Mouse (Mus musculus) ES-E14 (cell line): ENCODE measurements around the gene Bsn. TPM values are rescaled to one million over a fixed set of nuclear protein-coding genes. Genes with fewer than 3 reads are reported as not detected.

Source experiments
- DNase-seq: peaks from one replicate; pipeline ENCODE4 v3.0.0-alpha.2; 2013; ENCODE audit warnings: low read depth, low spot score
- H3K27ac ChIP-seq: 2 replicates; pipeline ENCODE4 v1.5.1; 2012; ENCODE audit warnings: low read depth, mild to moderate bottlenecking, low read length, moderate library complexity, mixed read lengths; ENCODE audit not compliant: poor library complexity, insufficient read depth, severe bottlenecking
- H3K36me3 ChIP-seq: 2 replicates; pipeline ENCODE4 v1.6.1; 2012; ENCODE audit warnings: mild to moderate bottlenecking, low read length, moderate library complexity, mixed read lengths; ENCODE audit not compliant: control insufficient read depth, poor library complexity, insufficient read depth, severe bottlenecking
- H3K4me1 ChIP-seq, 2 experiments: fragments of 150-350 bp in 1 of 2; sonication (generic) in 1 of 2; 2 replicates each; pipeline ENCODE4 v1.6.1; 2012; ENCODE audit warnings: low read length in 2 of 2, mild to moderate bottlenecking in 1 of 2, mixed read lengths in 1 of 2; ENCODE audit not compliant: control insufficient read depth in 2 of 2, insufficient read depth in 2 of 2, poor library complexity in 1 of 2
- H3K4me3 ChIP-seq, 2 experiments: fragments of 150-350 bp in 1 of 2; sonication (generic) in 1 of 2; 2 replicates each; pipeline ENCODE4 v1.5.1; 2012; ENCODE audit warnings: low read length in 2 of 2, low read depth in 1 of 2, mild to moderate bottlenecking in 1 of 2, mixed read lengths in 1 of 2; ENCODE audit not compliant: insufficient read depth in 1 of 2, poor library complexity in 1 of 2, severe bottlenecking in 1 of 2
- H3K9ac ChIP-seq: 2 replicates; pipeline ENCODE4 v1.6.1; 2012; ENCODE audit warnings: low read depth, mild to moderate bottlenecking, low read length, mixed read lengths; ENCODE audit not compliant: poor library complexity, insufficient read depth, severe bottlenecking
- H3K9me3 ChIP-seq: fragments of 150-350 bp; sonication (generic); 2 replicates; pipeline ENCODE4 v1.6.1; 2012; ENCODE audit warnings: low read depth, mild to moderate bottlenecking, low read length; ENCODE audit not compliant: control insufficient read depth, insufficient read depth
- CHD2 ChIP-seq: IDR thresholded peaks from 2 replicates; pipeline ENCODE4 v1.6.1; 2014; ENCODE audit warnings: mild to moderate bottlenecking, low read depth, low read length, inconsistent platforms
- HCFC1 ChIP-seq: IDR thresholded peaks from 2 replicates; pipeline ENCODE4 v1.6.1; 2012; ENCODE audit warnings: low read length, inconsistent platforms, borderline replicate concordance; ENCODE audit not compliant: insufficient read depth
- MAFK ChIP-seq: IDR thresholded peaks from 2 replicates; pipeline ENCODE4 v1.6.1; 2014; ENCODE audit warnings: mild to moderate bottlenecking, low read depth, low read length, inconsistent platforms; ENCODE audit not compliant: insufficient read depth
- ZC3H11A ChIP-seq: IDR thresholded peaks from 2 replicates; pipeline ENCODE4 v1.6.1; 2012; ENCODE audit warnings: low read depth, mild to moderate bottlenecking, inconsistent platforms, low read length, borderline replicate concordance
- ZNF384 ChIP-seq: IDR thresholded peaks from 2 replicates; pipeline ENCODE4 v1.6.1; 2012; ENCODE audit warnings: low read depth, low read length, inconsistent platforms
- in situ Hi-C, 2 experiments: fragments of 600-800 bp; cut with MboI; formaldehyde crosslinking; loops; one replicate each; pipeline ENCODE4 v1.15.1; 2025; ENCODE audit warnings: low sequenced_read_pairs in 2 of 2, inconsistent platforms in 1 of 2; ENCODE audit not compliant: unreplicated experiment in 2 of 2
- total RNA-seq: library from RNA; depleted of rRNA; stranded (reverse); fragments of 300-350 nt; gene quantifications from 2 replicates; pipeline ENCODE4 v1.2.3, GENCODE M21; 2012

The Bsn gene
- total RNA-seq, 1 experiment, result 0.45 TPM

DNA sequence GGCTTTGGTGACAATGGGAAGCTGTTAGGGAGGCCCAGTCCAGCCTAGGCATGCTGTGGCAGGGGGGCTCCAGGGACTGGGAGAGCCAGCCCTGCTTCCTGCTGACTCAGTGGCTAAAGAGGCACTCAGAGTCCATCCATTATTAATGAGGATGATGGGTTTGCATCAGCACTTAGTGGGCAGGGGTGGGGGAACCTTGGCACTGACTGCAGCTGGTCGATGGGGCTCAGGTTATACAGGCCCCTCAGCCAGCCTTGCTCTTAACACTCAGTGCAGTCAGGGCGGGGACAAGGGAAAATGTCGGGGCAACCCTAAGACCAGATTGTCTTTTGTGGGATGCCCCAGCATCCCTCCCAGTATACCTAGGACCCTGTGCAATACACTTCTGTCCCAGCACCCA lies 128.0 kb downstream of the Bsn start:
- Histone ChIP-seq H3K4me3 (no peak overlapping the region), H3K36me3 (peaks cover 6% of the 10 kb centered on the region; the same call in 1 of the 2 replicates), H3K9ac (no peak overlapping the region), H3K9me3 (no peaks in the 10 kb centered on the region), H3K27ac (no peak overlapping the region), H3K4me1 (no peaks in the 10 kb centered on the region)
- DNase-seq, result no peak
- TF ChIP-seq HCFC1 (no peak), ZNF384 (no peak), ZC3H11A (no peak), CHD2 (no peak)
- in situ Hi-C loops, result no loop called here

DNA sequence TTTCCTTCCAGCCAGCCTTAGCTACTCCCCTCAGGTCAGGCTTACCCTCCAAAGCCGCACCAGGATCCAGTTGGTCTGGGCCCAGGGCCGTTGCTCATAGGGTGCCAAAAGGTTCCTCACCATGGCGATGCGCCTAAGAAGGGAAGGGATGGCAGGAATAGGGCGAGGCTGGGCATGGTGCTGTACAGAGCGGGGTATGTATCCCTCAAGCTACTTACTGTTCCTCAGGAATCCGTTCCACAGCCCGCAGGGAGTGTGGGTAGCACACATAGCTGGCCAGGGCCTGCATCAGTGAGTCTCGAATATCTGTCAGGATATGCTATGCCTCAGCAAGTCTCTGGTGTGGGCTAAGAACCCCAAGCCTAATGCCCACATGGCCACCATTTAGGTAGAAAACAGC lies 131.9 kb downstream of the Bsn start:
- Histone ChIP-seq H3K27ac (no peak overlapping the region), H3K36me3 (peaks cover 3% of the 10 kb centered on the region; the same call in 1 of the 2 replicates), H3K9me3 (no peaks in the 10 kb centered on the region), H3K4me3 (no peak overlapping the region), H3K4me1 (peaks cover 0 to 10% of the 10 kb centered on the region in 2 experiments; a peak in 2 of 4 replicates), H3K9ac (no peak overlapping the region)
- no peak for TF ChIP-seq MAFK
- TF ChIP-seq ZNF384, result no peak
- TF ChIP-seq ZC3H11A, result no peak
- TF ChIP-seq HCFC1, result no peak
- TF ChIP-seq CHD2, result no peak
- in situ Hi-C loops, result no loop called here
- DNase-seq, result no peak

DNA sequence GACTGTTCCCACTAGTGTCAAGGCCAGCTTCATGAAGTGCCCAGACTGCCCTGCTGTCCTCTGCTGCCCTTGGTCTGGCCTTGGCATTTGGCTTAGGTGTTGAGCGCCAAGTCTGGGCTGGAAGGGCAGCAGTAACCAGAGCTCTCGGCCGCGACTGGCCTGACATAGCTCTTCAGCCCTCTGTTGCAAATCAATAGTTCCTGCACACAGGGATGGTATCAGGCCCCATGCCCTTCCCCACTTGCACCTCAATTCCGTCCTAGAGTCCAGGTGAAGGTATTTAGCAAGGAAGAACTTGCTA lies 133.0 kb downstream of the Bsn start:
- in situ Hi-C loops, result no loop called here
- TF ChIP-seq HCFC1 (no peak), MAFK (no peak), CHD2 (no peak), ZC3H11A (no peak), ZNF384 (no peak)
- Histone ChIP-seq H3K36me3 (peaks cover 4% of the 10 kb centered on the region; the same call in 1 of the 2 replicates), H3K9ac (no peak overlapping the region), H3K9me3 (no peaks in the 10 kb centered on the region), H3K4me3 (no peak overlapping the region), H3K4me1 (peaks cover 0 to 13% of the 10 kb centered on the region in 2 experiments; a peak in 3 of 4 replicates), H3K27ac (no peak overlapping the region)
- DNase-seq, result no peak

DNA sequence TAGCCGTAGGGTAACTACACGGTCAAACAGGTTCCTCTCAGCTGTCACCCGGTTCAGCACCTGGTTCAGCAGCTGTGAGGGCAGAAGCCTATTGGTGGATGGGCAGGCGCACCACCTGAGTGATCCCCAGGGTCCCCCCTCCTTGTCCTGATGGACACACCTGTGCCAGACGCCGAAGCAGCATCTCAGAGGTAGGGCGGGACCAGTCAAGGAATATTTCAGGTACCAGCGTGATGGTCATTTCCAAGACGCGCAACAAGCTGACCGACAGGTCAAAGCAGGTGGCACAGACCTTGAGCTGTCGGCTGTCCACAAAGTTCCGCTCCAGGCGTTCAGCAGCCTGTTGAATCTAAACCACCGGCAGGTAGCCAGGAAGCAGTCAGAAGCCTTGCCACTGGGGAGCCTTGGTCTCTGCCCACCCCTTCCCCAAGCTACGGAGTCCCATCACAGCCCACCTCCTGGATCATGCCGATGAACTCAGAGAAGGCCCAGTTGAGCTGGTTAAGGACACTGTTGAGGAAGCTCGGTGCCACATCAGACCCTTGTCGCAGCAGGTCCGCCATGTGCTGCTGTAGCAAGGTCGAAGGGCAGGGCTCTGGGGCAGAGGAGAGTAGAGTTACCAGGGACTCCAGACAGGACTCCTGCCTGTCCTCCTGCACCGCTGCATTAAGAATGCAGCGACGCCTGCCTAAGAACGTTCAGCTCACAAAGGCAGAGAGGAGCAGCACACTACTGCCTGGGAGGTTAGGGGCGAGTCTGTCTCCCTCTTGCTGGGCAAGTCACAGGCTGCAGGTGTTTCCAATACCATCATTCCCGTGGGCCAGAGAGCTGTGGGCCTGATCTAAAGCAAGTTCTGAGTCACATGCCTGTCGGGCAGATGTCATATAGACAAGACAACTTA lies 133.6 kb downstream of the Bsn start:
- TF ChIP-seq MAFK, result no peak
- no peak for TF ChIP-seq CHD2
- no peak for TF ChIP-seq HCFC1
- TF ChIP-seq ZC3H11A, result no peak
- TF ChIP-seq ZNF384, result no peak
- DNase-seq, result no peak
- Histone ChIP-seq H3K27ac (no peak overlapping the region), H3K4me1 (peaks cover 0 to 13% of the 10 kb centered on the region in 2 experiments; a peak in 3 of 4 replicates), H3K9ac (no peak overlapping the region), H3K9me3 (no peaks in the 10 kb centered on the region), H3K36me3 (peaks cover 10% of the 10 kb centered on the region; the same call in 1 of the 2 replicates), H3K4me3 (no peak overlapping the region)
- in situ Hi-C loops, result no loop called here

DNA sequence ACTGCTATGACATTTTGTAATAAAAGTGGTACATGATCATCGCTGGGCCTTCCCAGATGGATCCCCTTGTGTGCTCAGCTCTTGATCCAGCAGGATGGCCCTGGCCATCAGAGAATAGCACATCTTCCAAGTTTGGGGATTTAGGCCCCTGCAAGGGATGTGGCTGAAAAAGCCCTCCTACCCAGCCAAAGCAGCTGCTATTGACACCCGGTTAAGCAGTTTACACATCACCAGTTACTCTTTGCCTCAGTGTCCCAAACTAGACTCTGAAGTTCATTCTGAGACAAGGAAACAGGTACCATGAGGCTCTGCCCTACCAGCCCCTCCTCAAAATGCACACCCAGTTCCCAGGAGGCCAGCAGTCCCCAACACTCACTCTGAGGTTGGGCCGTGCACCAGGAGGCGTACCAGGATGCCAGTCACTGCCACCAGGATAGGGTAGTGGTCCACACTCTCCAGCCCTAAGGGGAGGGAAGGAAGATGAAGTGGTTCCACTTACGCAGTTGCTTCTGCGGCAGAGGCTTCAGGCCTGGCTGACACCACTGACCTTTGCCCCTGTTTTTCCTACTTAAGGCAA lies 134.4 kb downstream of the Bsn start:
- H3K9ac ChIP-seq, result no peak overlapping the region
- in situ Hi-C loops, result no loop called here
- H3K4me1 ChIP-seq, result peaks cover 0 to 13% of the 10 kb centered on the region in 2 experiments; a peak in 3 of 4 replicates
- H3K4me3 ChIP-seq, result no peak overlapping the region
- TF ChIP-seq ZC3H11A (no peak), HCFC1 (no peak), CHD2 (no peak), ZNF384 (no peak), MAFK (no peak)
- H3K36me3 ChIP-seq, result peaks cover 18% of the 10 kb centered on the region; the same call in 1 of the 2 replicates
- no peak for DNase-seq
- no peaks in the 10 kb centered on the region for H3K9me3 ChIP-seq
- H3K27ac ChIP-seq, result no peak overlapping the region
